Mouse (Mus musculus) liver, postnatal 0 days (tissue): ENCODE measurements around the gene Zfp318. TPM values are rescaled to one million over a fixed set of nuclear protein-coding genes. Genes with fewer than 3 reads are reported as not detected.

Source experiments
- ATAC-seq: fragments of 200-750 bp; cut with Nextera tagmentation; 2 replicates; pipeline ENCODE4 v1.8.0; 2017; ENCODE audit warnings: mild to moderate bottlenecking, moderate library complexity
- DNase-seq: peaks from one replicate; pipeline ENCODE4 v3.0.0-alpha.2; 2016
- H3K27ac ChIP-seq: fragments of 300-500 bp; sonication (generic); 2 replicates; pipeline ENCODE4 v1.5.1; 2014; ENCODE audit warnings: antibody characterized with exemption, moderate library complexity, mild to moderate bottlenecking, low read depth
- H3K27me3 ChIP-seq: fragments of 300-500 bp; sonication (generic); 2 replicates; pipeline ENCODE4 v1.6.1; 2014; ENCODE audit warnings: low read length, control low read depth, mixed read lengths; ENCODE audit not compliant: insufficient read depth
- H3K36me3 ChIP-seq: fragments of 300-500 bp; sonication (generic); replicated peaks from 2 replicates; pipeline ENCODE4 v1.6.1; 2014; ENCODE audit warnings: mild to moderate bottlenecking, control low read depth, low read length, moderate library complexity, mixed read lengths; ENCODE audit not compliant: insufficient read depth
- H3K4me1 ChIP-seq: fragments of 300-500 bp; sonication (generic); 2 replicates; pipeline ENCODE4 v1.6.1; 2014; ENCODE audit warnings: antibody characterized with exemption, mild to moderate bottlenecking, control low read depth; ENCODE audit not compliant: insufficient read depth
- H3K4me2 ChIP-seq: fragments of 300-500 bp; sonication (generic); 2 replicates; pipeline ENCODE4 v1.6.1; 2014; ENCODE audit warnings: low read depth, mild to moderate bottlenecking, low read length, moderate library complexity, mixed read lengths
- H3K4me3 ChIP-seq: fragments of 300-500 bp; sonication (generic); 2 replicates; pipeline ENCODE4 v1.5.1; 2014; ENCODE audit warnings: low read depth, low read length
- H3K9ac ChIP-seq: fragments of 300-500 bp; sonication (generic); replicated peaks from 2 replicates; pipeline ENCODE4 v1.6.1; 2014; ENCODE audit warnings: mild to moderate bottlenecking, moderate library complexity
- H3K9me3 ChIP-seq: fragments of 300-500 bp; sonication (generic); 2 replicates; pipeline ENCODE4 v1.6.1; 2016; ENCODE audit warnings: mild to moderate bottlenecking, control low read depth, low read length, mixed read lengths
- CTCF ChIP-seq: sonication (generic); IDR thresholded peaks from 2 replicates; pipeline ENCODE4 v1.5.1; 2016; ENCODE audit warnings: antibody characterized with exemption, low read depth
- EP300 ChIP-seq: IDR thresholded peaks from 2 replicates; pipeline ENCODE4 v1.6.1; 2016; ENCODE audit warnings: antibody characterized with exemption, low read depth, mild to moderate bottlenecking
- WGBS: fragments of 180-500 bp; shearing (Covaris S2); extraction: QIAGEN DNeasy Blood & Tissue Kit; methylation state at CpG from one replicate; pipeline ENCODE4 v1.1.7; 2014; ENCODE audit not compliant: insufficient replicate concordance; 5-methylcytosine and 5-hydroxymethylcytosine counted together
- polyA plus RNA-seq: library from polyadenylated mRNA; unstranded; fragments of >200 nt; fragmentation: Nextera tagmentation; extraction: Ambion mirVana; gene quantifications from 2 replicates; pipeline ENCODE4 v1.2.1, GENCODE M21; 2015

Gene Zfp318
- polyA plus RNA-seq: 1.6 and 2.2 TPM in 2 replicates

GRCm38 (mm10) chr17:46383294-46384060, at the start of gene Zfp318:
Gene Zfp318 (plus strand): TSS chr17:46383731.
- peak within 1 kb of the TSS; percentile 75 for H3K4me3 ChIP-seq
- no peaks in the 10 kb centered on the region for H3K9me3 ChIP-seq
- peaks cover 4% of the 10 kb centered on the region; the same call in 1 of the 2 replicates for H3K27me3 ChIP-seq
- DNase-seq: peak; percentile 95
- ATAC-seq: peak; percentile 99
- H3K36me3 ChIP-seq: 0 out of 2 replicates have a peak, but pooled peaks cover 2% of the 10 kb centered on the region
- peaks cover 16% of the 10 kb centered on the region for H3K4me1 ChIP-seq
- peak within 1 kb of the TSS; percentile 97 for H3K4me2 ChIP-seq
- H3K9ac ChIP-seq: peak within 1 kb of the TSS; percentile 83
- WGBS: under 1% methylated on average over 34 of the region's 105 CpGs
- TF ChIP-seq EP300: no peak
- peak within 1 kb of the TSS; percentile 86 for H3K27ac ChIP-seq

GRCm38 (mm10) chr17:46336475-46336874, 47.1 kb upstream of the Zfp318 start:
- 27% methylated on average over 5 of the region's 5 CpGs for WGBS
- peak; percentile 62 for TF ChIP-seq CTCF
- no peak for TF ChIP-seq EP300
- ATAC-seq: no peak
- Histone ChIP-seq H3K4me3 (no peak overlapping the region), H3K4me2 (no peak overlapping the region), H3K4me1 (no peaks in the 10 kb centered on the region), H3K9me3 (no peaks in the 10 kb centered on the region), H3K27ac (no peak overlapping the region), H3K36me3 (no peaks in the 10 kb centered on the region), H3K9ac (no peak overlapping the region), H3K27me3 (no peaks in the 10 kb centered on the region)
- DNase-seq: no peak

GRCm38 (mm10) chr17:46341208-46341607, 42.3 kb upstream of the Zfp318 start:
- DNase-seq (no peak), ATAC-seq (peak; percentile 38; the same call in 1 of the 2 replicates)
- no peak overlapping the region for H3K4me2 ChIP-seq
- H3K9ac ChIP-seq: no peak overlapping the region
- 28% methylated on average over 7 of the region's 7 CpGs for WGBS
- H3K9me3 ChIP-seq: peaks cover 10% of the 10 kb centered on the region
- no peak for TF ChIP-seq CTCF
- no peak for TF ChIP-seq EP300
- H3K36me3 ChIP-seq: no peaks in the 10 kb centered on the region
- H3K4me3 ChIP-seq: no peak overlapping the region
- H3K27me3 ChIP-seq: no peaks in the 10 kb centered on the region
- no peaks in the 10 kb centered on the region for H3K4me1 ChIP-seq
- no peak overlapping the region for H3K27ac ChIP-seq

- peaks cover 16% of the 10 kb centered on the region for H3K9me3 ChIP-seq
- no peak overlapping the region for H3K27ac ChIP-seq
- ATAC-seq (no peak), DNase-seq (no peak)
- no peaks in the 10 kb centered on the region for H3K27me3 ChIP-seq
- TF ChIP-seq EP300 (no peak), CTCF (no peak)
- H3K4me1 ChIP-seq: no peaks in the 10 kb centered on the region
- 80% methylated on average over 8 of the region's 8 CpGs for WGBS
- no peaks in the 10 kb centered on the region for H3K36me3 ChIP-seq
- H3K9ac ChIP-seq: no peak overlapping the region
- H3K4me3 ChIP-seq: no peak overlapping the region
- no peak overlapping the region for H3K4me2 ChIP-seq
These were observed 32.4 kb upstream of the Zfp318 start for GRCm38 (mm10) chr17:46351026-46351700.

- Histone ChIP-seq H3K27ac (no peak overlapping the region), H3K4me3 (no peak overlapping the region), H3K9ac (no peak overlapping the region), H3K27me3 (no peaks in the 10 kb centered on the region), H3K4me2 (no peak overlapping the region), H3K36me3 (no peaks in the 10 kb centered on the region), H3K9me3 (no peaks in the 10 kb centered on the region), H3K4me1 (no peaks in the 10 kb centered on the region)
- DNase-seq (no peak), ATAC-seq (no peak)
- WGBS: 62% methylated on average over 3 of the region's 3 CpGs
- TF ChIP-seq EP300: no peak
- peak; percentile 74 for TF ChIP-seq CTCF
These were observed 11.7 kb upstream of the Zfp318 start for GRCm38 (mm10) chr17:46371783-46372182.

GRCm38 (mm10) chr17:46378564-46378963, 5.0 kb upstream of the Zfp318 start:
- Histone ChIP-seq H3K4me1 (0 out of 2 replicates have a peak, but pooled peaks cover 4% of the 10 kb centered on the region), H3K4me3 (no peak overlapping the region), H3K27me3 (no peaks in the 10 kb centered on the region), H3K4me2 (no peak overlapping the region), H3K27ac (no peak overlapping the region), H3K36me3 (no peaks in the 10 kb centered on the region), H3K9ac (no peak overlapping the region), H3K9me3 (no peaks in the 10 kb centered on the region)
- 70% methylated on average over 3 of the region's 3 CpGs for WGBS
- no peak for TF ChIP-seq CTCF
- no peak for TF ChIP-seq EP300
- ATAC-seq (no peak), DNase-seq (no peak)
